Mouse (Mus musculus) urinary bladder, postnatal 25 days (tissue): ENCODE measurements around the gene Myo1b.
"Not testable (repeated sequence)": the region's sequence is repeated elsewhere in the genome, so short reads cannot be mapped to it uniquely, and the experiment has no call there.

Experiments
- DNase-seq: peaks from one replicate; pipeline ENCODE4 v3.0.0; 2022; ENCODE audit warnings: low spot score

Gene Myo1b

GRCm38 (mm10) chr1:51894721-51895120, 21.1 kb downstream of the Myo1b start:
- DNase-seq = no peak

GRCm38 (mm10) chr1:51893521-51894355, 22.1 kb downstream of the Myo1b start:
- no peak for DNase-seq

- DNase-seq = no peak
Observed at GRCm38 (mm10) chr1:51892005-51892404, 23.9 kb downstream of the Myo1b start.

GRCm38 (mm10) chr1:51888046-51888813, 27.6 kb downstream of the Myo1b start:
- no peak for DNase-seq

GRCm38 (mm10) chr1:51885356-51885983, 30.4 kb downstream of the Myo1b start:
- no peak for DNase-seq

- no peak for DNase-seq
Observed at GRCm38 (mm10) chr1:51883211-51883610, 32.7 kb downstream of the Myo1b start.

GRCm38 (mm10) chr1:51882752-51883151, 33.1 kb downstream of the Myo1b start:
- DNase-seq = no peak

- DNase-seq = no peak
Observed at GRCm38 (mm10) chr1:51879927-51880814, 35.7 kb downstream of the Myo1b start.

GRCm38 (mm10) chr1:51879333-51879770, 36.5 kb downstream of the Myo1b start:
- DNase-seq = no peak

GRCm38 (mm10) chr1:51875462-51876225, 40.2 kb downstream of the Myo1b start:
- DNase-seq = no peak

- no peak for DNase-seq
Observed at GRCm38 (mm10) chr1:51872493-51873261, 43.2 kb downstream of the Myo1b start.

GRCm38 (mm10) chr1:51871234-51871633, 44.6 kb downstream of the Myo1b start:
- not testable (repeated sequence) for DNase-seq

- no peak for DNase-seq
Observed at GRCm38 (mm10) chr1:51862828-51863421, 52.9 kb downstream of the Myo1b start.

GRCm38 (mm10) chr1:51860837-51861236, 55.0 kb downstream of the Myo1b start:
- no peak for DNase-seq

GRCm38 (mm10) chr1:51856946-51857345, 58.9 kb downstream of the Myo1b start:
- DNase-seq = no peak

GRCm38 (mm10) chr1:51856245-51856915, 59.5 kb downstream of the Myo1b start:
- DNase-seq = no peak

- DNase-seq = no peak
Observed at GRCm38 (mm10) chr1:51855541-51856244, 60.2 kb downstream of the Myo1b start.

GRCm38 (mm10) chr1:51852314-51852713, 63.6 kb downstream of the Myo1b start:
- no peak for DNase-seq
